Mouse (Mus musculus): Measurements from ENCODE around the gene Olfr1564. TPM values are rescaled to one million over a fixed set of nuclear protein-coding genes. Genes with fewer than 3 reads are reported as not detected.
"Not testable (repeated sequence)": the region's sequence is repeated elsewhere in the genome, so short reads cannot be mapped to it uniquely, and the experiment has no call there.

The Olfr1564 gene
- polyA plus RNA-seq (2015; fragmentation: Nextera tagmentation; extraction: Ambion mirVana), result not detected in 2 replicates

DNA sequence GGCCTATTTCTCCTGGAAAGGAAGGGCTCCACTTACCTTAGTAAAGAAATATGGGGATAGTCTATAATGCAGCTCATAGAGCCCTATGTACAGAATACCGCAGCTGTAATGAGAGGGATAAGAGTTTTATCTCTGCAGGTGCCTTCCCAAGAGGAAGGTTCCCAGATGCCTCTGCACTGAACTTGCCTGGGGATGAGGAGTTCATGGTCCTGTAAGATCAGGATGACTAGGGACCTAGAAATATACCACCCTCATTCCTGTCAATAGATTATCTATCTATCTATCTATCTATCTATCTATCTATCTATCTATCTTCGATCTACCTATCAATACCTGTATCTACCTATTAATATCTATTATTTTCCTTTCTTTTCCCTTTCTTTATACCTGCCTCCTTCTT lies at the start of gene Olfr1564:
Gene Olfr1564, minus strand, starts transcription at position 101 of the 400 bp plus-strand sequence.
- 79% methylated on average over 2 of the region's 2 CpGs for WGBS
- Histone ChIP-seq H3K27ac (ENCODE audit: low read length) (no peak within 1 kb of the TSS), H3K9me3 (ENCODE audit: control insufficient read depth, low read length) (no peaks in the 10 kb centered on the region), H3K27me3 (ENCODE audit: control insufficient read depth, insufficient read depth, low read depth, low read length) (no peaks in the 10 kb centered on the region), H3K9ac (ENCODE audit: low read length) (no peak within 1 kb of the TSS), H3K36me3 (ENCODE audit: control insufficient read depth, insufficient read depth, low read length) (no peaks in the 10 kb centered on the region), H3K4me2 (ENCODE audit: low read depth, low read length) (no peak within 1 kb of the TSS), H3K4me1 (replicated peaks; ENCODE audit: control insufficient read depth, insufficient read depth, low read length) (no peaks in the 10 kb centered on the region), H3K4me3 (ENCODE audit: low read length) (no peak within 1 kb of the TSS)
- no peak for ATAC-seq (ENCODE audit: low read depth)

DNA sequence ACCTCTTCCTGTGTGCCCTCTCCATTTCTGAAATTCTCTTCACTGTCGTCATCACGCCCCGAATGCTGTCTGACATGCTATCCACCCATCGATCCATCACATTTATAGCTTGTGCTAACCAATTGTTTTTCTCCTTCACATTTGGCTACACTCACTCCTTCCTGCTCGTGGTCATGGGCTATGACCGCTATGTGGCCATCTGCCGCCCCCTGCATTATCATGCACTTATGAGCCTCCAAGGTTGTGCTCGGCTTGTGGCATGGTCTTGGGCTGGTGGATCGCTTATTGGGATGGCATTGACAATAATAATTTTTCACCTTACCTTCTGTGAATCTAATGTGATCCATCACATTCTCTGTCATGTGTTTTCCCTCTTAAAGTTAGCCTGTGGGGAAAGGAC lies 47.4 kb upstream of the Olfr1564 start:
- Histone ChIP-seq H3K9ac (ENCODE audit: low read length) (no peak overlapping the region), H3K4me2 (ENCODE audit: low read depth, low read length) (no peak overlapping the region), H3K27me3 (ENCODE audit: control insufficient read depth, insufficient read depth, low read depth, low read length) (no peaks in the 10 kb centered on the region), H3K4me1 (replicated peaks; ENCODE audit: control insufficient read depth, insufficient read depth, low read length) (no peaks in the 10 kb centered on the region), H3K27ac (ENCODE audit: low read length) (no peak overlapping the region), H3K4me3 (ENCODE audit: low read length) (no peak overlapping the region), H3K36me3 (ENCODE audit: control insufficient read depth, insufficient read depth, low read length) (no peaks in the 10 kb centered on the region), H3K9me3 (ENCODE audit: control insufficient read depth, low read length) (no peaks in the 10 kb centered on the region)
- 82% methylated on average over 9 of the region's 9 CpGs for WGBS
- ATAC-seq (ENCODE audit: low read depth), result no peak

DNA sequence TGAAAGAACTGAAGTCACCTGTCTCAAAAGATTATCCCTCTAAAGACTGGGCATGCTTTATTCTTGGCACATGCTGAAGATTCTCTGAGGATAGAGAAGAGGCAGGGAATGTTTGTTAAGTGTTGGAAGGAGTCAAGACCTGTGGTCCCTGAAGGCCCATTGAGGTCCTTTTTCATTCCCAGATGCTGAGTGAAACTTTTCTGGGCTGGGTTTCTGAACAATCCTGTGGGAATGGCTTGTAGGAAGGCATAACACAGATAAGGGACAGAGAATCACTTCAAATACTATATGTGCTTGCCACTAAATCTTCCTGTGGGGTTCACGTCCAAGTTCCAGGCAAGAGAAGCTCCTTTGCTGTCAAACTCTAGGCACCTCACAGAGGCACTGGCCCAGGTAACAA lies 42.9 kb upstream of the Olfr1564 start, which contains the start of gene Olfr63:
Gene Olfr63, plus strand, starts transcription at position 301 of the 400 bp plus-strand sequence.
- H3K27ac ChIP-seq (ENCODE audit: low read length), result no peak within 1 kb of the TSS
- ATAC-seq (ENCODE audit: low read depth), result no peak
- no peaks in the 10 kb centered on the region for H3K27me3 ChIP-seq (ENCODE audit: control insufficient read depth, insufficient read depth, low read depth, low read length)
- no peak within 1 kb of the TSS for H3K4me2 ChIP-seq (ENCODE audit: low read depth, low read length)
- no peak within 1 kb of the TSS for H3K4me3 ChIP-seq (ENCODE audit: low read length)
- H3K9ac ChIP-seq (ENCODE audit: low read length), result no peak within 1 kb of the TSS
- no peaks in the 10 kb centered on the region for H3K4me1 ChIP-seq (replicated peaks; ENCODE audit: control insufficient read depth, insufficient read depth, low read length)
- 44% methylated on average over 1 of the region's 1 CpGs for WGBS
- no peaks in the 10 kb centered on the region for H3K36me3 ChIP-seq (ENCODE audit: control insufficient read depth, insufficient read depth, low read length)
- no peaks in the 10 kb centered on the region for H3K9me3 ChIP-seq (ENCODE audit: control insufficient read depth, low read length)

DNA sequence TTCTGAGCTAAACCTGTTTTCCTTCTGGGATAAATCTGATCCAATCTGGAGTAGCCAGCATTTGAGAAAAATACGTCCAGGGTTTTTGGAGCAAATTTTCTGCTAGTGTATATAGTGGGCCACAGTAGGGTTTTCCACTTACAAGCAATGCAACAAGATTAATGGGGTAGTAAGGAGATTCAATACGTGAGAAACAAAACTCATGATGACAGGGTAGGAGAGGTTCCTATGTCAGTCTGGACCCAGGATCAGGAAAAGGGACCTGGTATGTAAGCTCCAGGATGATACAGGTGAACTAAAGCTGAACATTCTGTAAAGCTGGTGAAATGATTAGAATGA lies 33.8 kb upstream of the Olfr1564 start:
- not testable (repeated sequence) for ATAC-seq (ENCODE audit: low read depth); H3K4me1 ChIP-seq (replicated peaks; ENCODE audit: control insufficient read depth, insufficient read depth, low read length); H3K27me3 ChIP-seq (ENCODE audit: control insufficient read depth, insufficient read depth, low read depth, low read length); H3K4me3 ChIP-seq (ENCODE audit: low read length); H3K9ac ChIP-seq (ENCODE audit: low read length); H3K9me3 ChIP-seq (ENCODE audit: control insufficient read depth, low read length); H3K4me2 ChIP-seq (ENCODE audit: low read depth, low read length); H3K36me3 ChIP-seq (ENCODE audit: control insufficient read depth, insufficient read depth, low read length); H3K27ac ChIP-seq (ENCODE audit: low read length)
- WGBS, result no CpG with 5 or more reads among the region's 2 CpGs

DNA sequence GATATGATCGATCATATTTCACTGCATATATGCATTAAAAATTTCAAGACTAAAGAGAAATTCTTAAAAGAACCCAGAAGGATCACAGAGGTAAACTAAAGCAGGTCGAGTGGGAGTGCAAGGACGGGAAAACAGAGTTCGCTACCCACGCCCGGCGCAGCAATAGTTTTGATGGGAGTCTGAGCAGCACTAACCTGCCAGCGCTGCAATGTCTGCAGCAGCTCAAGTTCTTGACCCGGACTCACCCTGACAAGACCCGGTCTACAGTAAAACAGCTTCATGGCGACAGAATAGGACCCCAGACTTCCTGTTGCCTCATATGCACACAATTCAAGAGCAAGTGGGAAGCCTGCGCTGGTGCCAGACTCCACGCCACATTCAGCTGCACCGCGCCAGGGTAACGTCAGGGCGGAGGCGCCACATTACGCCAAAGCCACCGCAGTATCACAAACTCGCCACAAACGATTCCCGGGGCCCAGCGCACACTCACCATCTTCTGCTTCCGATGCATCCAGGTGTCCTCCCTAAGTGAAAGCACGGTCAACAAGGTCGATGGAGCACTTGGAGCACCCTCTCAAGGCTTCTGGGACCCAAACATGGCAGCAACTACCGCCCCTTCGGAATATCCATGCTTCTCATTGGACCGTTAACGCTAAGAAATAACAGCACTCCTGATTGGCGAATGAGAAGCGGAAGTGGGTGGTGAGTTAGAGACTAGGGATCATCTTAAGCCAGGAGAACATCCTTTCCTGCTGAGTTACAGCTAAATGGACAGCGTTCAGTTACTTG lies 33.2 kb upstream of the Olfr1564 start, which contains the start of gene Zfp955a:
Gene Zfp955a, minus strand, starts transcription at position 616 of the 789 bp plus-strand sequence.
- not testable (repeated sequence) for H3K9me3 ChIP-seq (ENCODE audit: control insufficient read depth, low read length); H3K36me3 ChIP-seq (ENCODE audit: control insufficient read depth, insufficient read depth, low read length); H3K27ac ChIP-seq (ENCODE audit: low read length); H3K4me1 ChIP-seq (replicated peaks; ENCODE audit: control insufficient read depth, insufficient read depth, low read length); H3K27me3 ChIP-seq (ENCODE audit: control insufficient read depth, insufficient read depth, low read depth, low read length); H3K9ac ChIP-seq (ENCODE audit: low read length); H3K4me3 ChIP-seq (ENCODE audit: low read length)
- ATAC-seq (ENCODE audit: low read depth), result peak; percentile 99
- 14% methylated on average over 1 of the region's 34 CpGs for WGBS
- H3K4me2 ChIP-seq (ENCODE audit: low read depth, low read length), result 0 out of 2 replicates have a peak within 1 kb of the TSS, but pooled peaks have one; percentile 20

DNA sequence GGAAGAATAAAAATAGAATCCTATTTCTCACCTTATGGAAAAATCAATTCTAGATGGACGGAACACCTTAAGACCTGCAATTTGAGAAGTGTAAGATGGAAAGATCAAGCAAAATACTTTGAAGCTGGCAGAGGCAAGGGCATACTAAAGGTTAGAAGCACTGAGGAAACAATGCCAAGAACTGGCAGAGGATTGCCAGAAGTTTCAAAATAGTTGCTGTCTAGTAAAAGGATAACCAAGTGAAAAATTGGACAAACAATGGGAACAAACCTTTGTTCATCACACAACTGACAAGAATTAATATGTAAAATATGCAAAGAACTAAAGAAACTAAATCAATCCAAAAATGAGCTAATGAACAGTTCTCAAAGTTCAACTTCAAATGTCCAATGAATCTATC lies 15.2 kb upstream of the Olfr1564 start:
- ATAC-seq (ENCODE audit: low read depth); H3K9ac ChIP-seq (ENCODE audit: low read length); H3K4me3 ChIP-seq (ENCODE audit: low read length); H3K4me2 ChIP-seq (ENCODE audit: low read depth, low read length); H3K9me3 ChIP-seq (ENCODE audit: control insufficient read depth, low read length); H3K4me1 ChIP-seq (replicated peaks; ENCODE audit: control insufficient read depth, insufficient read depth, low read length); H3K27me3 ChIP-seq (ENCODE audit: control insufficient read depth, insufficient read depth, low read depth, low read length); H3K27ac ChIP-seq (ENCODE audit: low read length): not testable (repeated sequence)
- H3K36me3 ChIP-seq (ENCODE audit: control insufficient read depth, insufficient read depth, low read length), result peaks cover 14% of the 10 kb centered on the region
- 96% methylated on average over 1 of the region's 1 CpGs for WGBS

DNA sequence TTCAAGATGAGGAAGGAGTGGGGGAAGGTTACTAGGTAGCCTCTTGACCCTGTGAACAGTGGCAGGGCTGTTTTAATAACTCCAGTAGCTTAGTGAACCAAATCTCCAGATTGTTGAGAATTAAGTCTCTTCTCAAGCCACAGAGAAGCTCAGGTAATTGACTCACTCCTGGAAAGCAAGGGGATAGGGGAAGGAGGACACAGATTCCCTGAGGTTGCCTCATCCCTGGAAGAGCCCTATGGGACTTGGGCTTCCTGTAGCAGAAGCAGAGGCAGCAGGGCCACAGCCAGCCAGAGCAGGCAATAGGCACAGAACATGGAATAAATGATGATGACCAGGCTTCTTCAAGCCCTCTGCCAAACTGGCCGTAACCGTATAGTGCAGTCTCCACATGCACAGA lies 30.5 kb downstream of the Olfr1564 start, which contains the start of gene Olfr239:
Gene Olfr239, plus strand, starts transcription at position 301 of the 400 bp plus-strand sequence.
- WGBS, result no CpG with 5 or more reads among the region's 2 CpGs

DNA sequence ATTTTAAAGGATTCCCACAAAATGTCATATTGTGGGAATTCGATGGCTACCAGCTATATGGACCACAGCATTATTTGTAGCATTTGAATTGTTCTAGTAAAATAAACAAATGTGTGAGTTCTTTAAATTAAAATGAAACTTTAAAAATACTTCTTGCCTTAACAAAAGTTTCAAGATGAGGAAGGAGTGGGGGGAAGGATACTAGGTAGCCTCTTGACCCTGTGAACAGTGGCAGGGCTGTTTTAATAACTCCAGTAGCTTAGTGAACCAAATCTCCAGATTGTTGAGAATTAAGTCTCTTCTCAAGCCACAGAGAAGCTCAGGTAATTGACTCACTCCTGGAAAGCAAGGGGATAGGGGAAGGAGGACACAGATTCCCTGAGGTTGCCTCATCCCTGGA lies 53.3 kb downstream of the Olfr1564 start, which contains the start of gene Olfr55:
Gene Olfr55, plus strand, starts transcription at position 301 of the 400 bp plus-strand sequence.
- H3K36me3 ChIP-seq (ENCODE audit: control insufficient read depth, insufficient read depth, low read length); H3K27ac ChIP-seq (ENCODE audit: low read length); H3K4me2 ChIP-seq (ENCODE audit: low read depth, low read length); H3K27me3 ChIP-seq (ENCODE audit: control insufficient read depth, insufficient read depth, low read depth, low read length); H3K9me3 ChIP-seq (ENCODE audit: control insufficient read depth, low read length); H3K4me3 ChIP-seq (ENCODE audit: low read length); H3K4me1 ChIP-seq (replicated peaks; ENCODE audit: control insufficient read depth, insufficient read depth, low read length); ATAC-seq (ENCODE audit: low read depth); H3K9ac ChIP-seq (ENCODE audit: low read length): not testable (repeated sequence)
- WGBS, result 71% methylated on average over 1 of the region's 1 CpGs

More for the DNA sequence above, 30.5 kb downstream of the Olfr1564 start, which contains the start of gene Olfr239:
- ATAC-seq (ENCODE audit: low read depth); H3K27me3 ChIP-seq (ENCODE audit: control insufficient read depth, insufficient read depth, low read depth, low read length); H3K27ac ChIP-seq (ENCODE audit: low read length); H3K4me2 ChIP-seq (ENCODE audit: low read depth, low read length); H3K9me3 ChIP-seq (ENCODE audit: control insufficient read depth, low read length); H3K4me3 ChIP-seq (ENCODE audit: low read length); H3K36me3 ChIP-seq (ENCODE audit: control insufficient read depth, insufficient read depth, low read length); H3K4me1 ChIP-seq (replicated peaks; ENCODE audit: control insufficient read depth, insufficient read depth, low read length); H3K9ac ChIP-seq (ENCODE audit: low read length): not testable (repeated sequence)
